Mouse (Mus musculus): ENCODE measurements around the gene Aktip.
A peak's percentile ranks its signal among the peaks of the same experiment; 100 is the strongest.

Gene Aktip

DNA sequence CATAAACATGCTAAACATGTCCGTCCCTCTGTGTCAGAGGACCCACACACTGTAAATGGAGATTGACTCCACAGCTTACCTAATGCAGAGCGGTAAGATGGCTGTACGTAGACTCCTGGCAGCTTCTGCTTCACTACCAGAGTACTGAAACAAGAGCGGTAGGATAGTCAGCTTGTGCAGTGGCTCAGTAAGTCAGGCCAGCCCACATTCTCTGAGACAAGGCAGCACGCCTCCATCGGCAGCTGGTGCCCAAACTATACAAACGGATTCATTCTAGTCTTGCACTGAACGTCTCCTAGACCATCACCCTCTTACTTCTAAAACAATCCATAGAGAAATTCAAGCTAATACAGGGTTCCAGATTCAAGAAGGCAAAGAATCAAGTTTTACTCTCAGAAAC lies 73.0 kb downstream of the Aktip start:
- DNase-seq (ENCODE audit: low spot score in 2 of 2): peak; percentile 64 to 65

DNA sequence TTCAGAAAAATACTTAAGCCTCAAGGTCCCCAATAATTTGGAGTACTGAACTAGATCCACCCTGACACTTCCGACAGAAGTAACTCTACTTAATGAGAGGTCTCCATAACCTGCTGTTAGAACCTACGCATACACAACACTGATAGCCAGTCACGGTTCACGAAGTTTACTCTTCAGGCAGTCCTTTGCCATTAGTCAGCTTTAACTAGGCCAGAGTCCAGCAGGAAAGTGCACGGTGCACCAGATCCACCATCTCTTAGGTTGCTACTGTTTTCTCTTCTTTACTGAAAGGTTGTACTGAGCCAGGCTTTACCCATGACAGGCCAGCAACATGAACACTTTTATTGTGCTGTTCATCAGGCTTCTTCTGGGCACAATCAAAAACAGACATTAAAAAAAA lies 75.5 kb downstream of the Aktip start:
- no peak for DNase-seq (ENCODE audit: low spot score in 2 of 2)

GRCm38 (mm10) chr8:91118131-91118530 lies 81.6 kb downstream of the Aktip start:
- no peak for DNase-seq (ENCODE audit: low spot score in 2 of 2)

DNA sequence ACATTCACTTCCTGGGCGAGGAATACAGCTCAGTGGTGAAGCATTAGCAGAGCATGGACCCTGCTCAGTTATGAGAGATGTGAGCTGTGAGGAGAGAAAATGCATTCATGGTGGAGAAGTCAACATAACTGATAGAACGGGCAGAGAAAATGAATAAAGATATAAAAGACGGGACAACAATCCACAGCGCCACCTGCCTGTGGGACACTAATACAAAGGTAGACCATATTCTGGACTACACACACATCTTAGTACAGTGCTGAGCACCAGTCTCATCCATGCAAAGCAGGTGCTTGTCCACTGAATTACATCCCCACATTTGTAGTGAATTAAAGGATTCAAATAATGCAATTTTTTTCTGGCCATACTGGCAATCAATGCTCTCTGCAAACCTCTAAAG lies 82.2 kb downstream of the Aktip start:
- DNase-seq (ENCODE audit: low spot score in 2 of 2): no peak

DNA sequence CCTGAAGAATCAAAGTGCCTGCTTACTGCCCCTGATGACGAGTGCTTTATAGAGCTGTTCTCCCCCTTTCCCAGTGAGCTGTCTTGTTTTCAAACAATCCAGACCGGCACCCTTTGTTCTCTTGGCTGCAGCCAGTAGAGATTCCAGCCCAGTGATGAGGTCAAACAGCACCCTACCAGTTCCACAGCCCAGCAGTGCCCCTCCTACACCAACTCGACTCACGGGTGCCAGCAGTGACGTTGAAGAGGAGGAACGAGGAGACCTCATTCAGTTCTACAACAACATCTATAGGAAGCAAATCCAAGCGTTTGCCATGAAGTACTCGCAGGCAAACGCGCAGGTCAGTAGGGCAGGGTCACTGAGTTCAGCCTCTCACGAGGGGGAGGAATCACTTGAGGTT lies 84.9 kb downstream of the Aktip start:
- DNase-seq (ENCODE audit: low spot score in 2 of 2): no peak

GRCm38 (mm10) chr8:91114428-91114827 lies 85.3 kb downstream of the Aktip start:
- no peak for DNase-seq (ENCODE audit: low spot score in 2 of 2)

GRCm38 (mm10) chr8:91111868-91112477 lies 87.8 kb downstream of the Aktip start:
- DNase-seq (ENCODE audit: low spot score in 2 of 2): no peak

DNA sequence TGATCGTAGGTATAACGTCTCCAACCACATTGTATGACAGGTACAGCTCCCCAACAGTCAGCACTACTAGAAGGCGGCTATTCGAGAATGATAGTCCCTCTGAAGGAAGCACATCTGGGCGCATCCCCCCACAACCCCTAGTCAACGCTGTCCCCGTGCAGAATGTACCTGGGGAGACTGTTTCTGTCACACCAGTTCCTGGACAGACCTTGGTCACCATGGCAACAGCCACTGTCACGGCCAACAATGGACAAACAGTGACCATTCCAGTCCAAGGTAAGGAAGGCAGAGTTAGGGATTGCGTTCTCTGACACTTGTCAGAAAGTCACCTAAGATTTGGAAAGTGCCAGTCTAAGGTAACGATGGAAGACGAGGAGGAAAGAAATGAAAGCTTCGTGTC lies 93.5 kb downstream of the Aktip start:
- no peak for DNase-seq (ENCODE audit: low spot score in 2 of 2)

- no peak for DNase-seq (ENCODE audit: low spot score in 2 of 2)
Measured at GRCm38 (mm10) chr8:91098106-91098505, 101.7 kb downstream of the Aktip start.

DNA sequence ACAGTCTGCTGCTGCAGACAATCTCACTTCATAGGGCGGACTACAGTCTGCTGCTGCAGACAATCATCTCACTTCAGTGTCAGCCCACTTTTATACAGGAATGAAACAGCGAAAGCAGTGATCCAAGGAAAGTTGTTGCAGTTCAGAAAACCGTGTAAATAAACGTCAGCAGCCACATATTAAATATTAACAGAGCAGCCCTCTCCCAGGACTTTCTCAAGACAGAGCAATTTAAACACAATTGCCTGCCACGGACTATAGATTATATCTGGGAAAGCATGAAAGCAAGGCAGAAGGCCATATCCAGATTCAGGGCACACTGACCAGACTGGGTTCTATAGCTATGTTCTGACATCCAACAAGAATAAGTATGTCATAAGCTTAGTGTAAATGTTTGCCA lies 105.6 kb downstream of the Aktip start:
- no peak for DNase-seq (ENCODE audit: low spot score in 2 of 2)

- DNase-seq (ENCODE audit: low spot score in 2 of 2): no peak
Measured at GRCm38 (mm10) chr8:91089601-91090000, 110.2 kb downstream of the Aktip start.

DNA sequence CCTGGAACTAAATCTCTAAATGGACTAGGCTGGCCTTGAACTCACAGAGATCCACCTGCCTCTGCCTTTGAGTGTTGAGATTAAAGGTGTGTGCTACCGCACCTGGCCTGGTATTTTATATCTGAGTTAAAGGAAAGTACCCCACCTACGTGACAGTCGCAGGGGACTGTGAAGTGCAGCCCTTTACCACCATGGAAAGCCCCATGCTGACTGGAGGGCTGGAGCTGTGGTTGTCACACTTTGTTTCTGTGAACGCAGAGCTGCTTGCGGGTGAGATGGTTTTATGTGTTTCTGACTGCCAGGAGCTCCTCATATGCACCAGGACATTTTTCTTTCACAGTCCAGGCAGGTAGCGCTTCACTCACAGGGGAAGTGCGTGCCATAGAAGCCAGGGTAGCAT lies 111.3 kb downstream of the Aktip start:
- DNase-seq (ENCODE audit: low spot score in 2 of 2): no peak

GRCm38 (mm10) chr8:91082428-91082827 lies 117.3 kb downstream of the Aktip start:
- DNase-seq (ENCODE audit: low spot score in 2 of 2): no peak

DNA sequence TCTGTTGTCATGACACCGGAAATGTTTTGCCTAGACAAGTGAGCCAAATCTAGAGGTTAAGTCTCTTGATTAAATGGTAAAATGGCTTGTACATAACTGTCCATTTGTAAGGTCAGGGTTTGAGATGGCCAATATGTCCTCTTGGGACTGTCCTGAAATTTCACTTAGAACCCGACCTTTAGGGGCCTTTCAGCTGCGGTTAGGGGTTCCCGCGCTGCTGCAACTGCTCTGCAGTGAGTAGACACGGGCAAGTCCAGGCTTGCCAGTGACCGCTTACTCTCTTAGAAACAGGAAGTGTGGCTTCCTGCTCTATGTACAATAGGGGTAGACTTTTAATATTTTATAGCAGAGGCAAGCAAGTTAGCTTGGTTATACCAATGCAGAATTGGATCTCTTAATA lies 117.9 kb downstream of the Aktip start:
- DNase-seq (ENCODE audit: low spot score in 2 of 2): no peak

- DNase-seq (ENCODE audit: low spot score in 2 of 2): no peak
Measured at GRCm38 (mm10) chr8:91079678-91080077, 120.1 kb downstream of the Aktip start.

DNA sequence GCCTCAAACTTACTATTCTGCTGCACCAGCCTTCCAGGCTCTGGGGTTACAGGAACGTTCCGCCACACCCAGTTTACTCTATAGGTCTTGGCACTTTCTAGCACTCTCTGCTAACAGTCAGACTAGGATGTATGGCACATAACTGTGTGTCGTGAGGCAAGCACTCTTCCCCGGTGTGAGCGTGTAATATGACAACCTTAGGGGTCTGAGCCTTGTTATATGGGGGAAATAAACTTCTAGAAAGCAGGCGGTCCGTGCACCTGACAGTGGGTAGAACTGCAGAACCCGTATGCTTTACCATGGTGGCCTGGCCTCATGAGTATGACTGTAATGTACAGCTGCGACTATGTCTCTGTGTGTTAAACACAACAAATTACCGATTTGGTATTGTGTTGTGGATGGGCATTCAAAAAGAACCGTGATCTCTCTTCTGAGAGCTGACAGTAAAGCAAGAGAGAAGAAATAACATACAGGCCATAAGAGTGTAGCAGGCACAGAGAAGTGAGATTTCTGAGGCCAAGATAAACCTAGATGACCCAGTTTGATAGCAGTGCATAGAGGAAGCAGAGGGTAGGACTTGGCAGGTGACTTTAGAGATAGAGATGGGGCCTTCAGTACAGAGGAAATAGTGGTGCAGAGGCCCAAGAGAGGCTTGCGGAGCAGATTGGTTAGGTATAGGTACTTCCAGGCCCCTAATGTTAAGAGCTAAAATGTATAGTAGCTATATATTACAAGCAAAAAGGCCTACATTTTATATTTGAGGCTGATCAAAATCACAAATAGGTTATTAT lies 122.5 kb downstream of the Aktip start:
- no peak for DNase-seq (ENCODE audit: low spot score in 2 of 2)

GRCm38 (mm10) chr8:91070275-91070859 lies 129.4 kb downstream of the Aktip start:
- DNase-seq (ENCODE audit: low spot score in 2 of 2): peak; percentile 67

DNA sequence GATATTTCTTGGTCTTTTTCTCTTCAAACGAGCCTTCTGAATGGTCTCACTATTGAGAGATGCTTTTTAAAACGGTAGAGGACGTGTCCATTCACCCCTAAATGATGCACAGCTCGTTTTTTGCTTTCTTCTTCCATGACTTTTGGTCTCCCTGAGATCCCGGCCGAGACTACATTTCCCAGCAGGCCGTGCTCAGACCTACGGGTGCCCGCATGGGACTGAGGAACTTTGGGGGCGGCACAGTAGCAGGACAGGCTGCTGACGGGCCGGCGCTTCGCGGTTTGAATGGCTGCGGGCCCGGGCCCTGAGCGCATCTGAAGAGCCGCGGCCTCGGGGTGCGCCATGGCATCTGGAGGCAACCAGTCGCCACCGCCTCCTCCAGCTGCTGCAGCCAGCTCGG lies 129.9 kb downstream of the Aktip start, which contains the start of gene Rbl2:
Gene Rbl2, plus strand, starts transcription at position 224 of the 400 bp plus-strand sequence.
- peak; percentile 97 to 99 for DNase-seq (ENCODE audit: low spot score in 2 of 2)

DNA sequence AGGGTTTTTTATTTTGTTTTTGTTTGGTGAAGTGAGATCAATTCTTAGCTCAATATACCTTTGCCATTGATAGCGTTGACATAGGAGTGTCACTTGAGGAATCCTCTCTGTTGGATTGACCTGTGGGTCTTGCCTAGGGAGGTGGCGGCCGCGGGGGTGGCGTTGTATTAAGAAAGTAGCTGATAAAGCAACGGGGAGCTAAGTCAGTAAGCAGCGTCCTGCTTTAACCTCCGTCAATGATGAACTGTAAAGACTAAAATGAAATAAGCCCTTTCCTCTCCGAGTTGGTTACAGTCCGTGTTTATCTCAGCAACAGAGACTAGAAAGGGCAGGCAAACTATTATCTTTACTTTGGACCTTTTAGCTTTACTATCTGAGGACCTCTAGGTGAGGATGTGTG lies 130.4 kb downstream of the Aktip start:
- peak in 1 of 2 experiments; percentile 28 for DNase-seq (ENCODE audit: low spot score in 2 of 2)

DNA sequence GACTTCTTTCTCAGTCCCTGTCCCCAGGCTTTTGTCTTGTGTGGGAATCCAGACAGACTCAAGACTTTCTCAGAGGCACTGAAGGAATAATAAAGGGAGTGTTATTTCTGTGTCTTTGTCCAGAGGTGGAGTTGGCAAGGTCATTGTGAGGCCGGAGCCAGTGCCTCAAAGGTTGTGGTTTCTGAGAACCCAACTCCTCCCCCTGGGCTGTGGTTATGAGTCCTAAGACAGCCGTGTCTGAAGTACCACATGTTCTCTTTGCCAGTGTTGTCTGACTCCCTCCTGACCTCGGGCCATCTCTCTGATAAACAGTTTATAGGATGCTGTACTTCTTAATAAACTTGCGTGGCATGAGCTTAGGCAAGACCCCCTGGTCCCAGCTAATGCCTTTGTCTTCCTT lies 134.6 kb downstream of the Aktip start:
- DNase-seq (ENCODE audit: low spot score in 2 of 2): no peak
